Mouse (Mus musculus): Measurements from ENCODE around the gene H2afy. TPM values are rescaled to one million over a fixed set of nuclear protein-coding genes. Genes with fewer than 3 reads are reported as not detected.
"Not testable (repeated sequence)": the region's sequence is repeated elsewhere in the genome, so short reads cannot be mapped to it uniquely, and the experiment has no call there.

The H2afy gene
- total RNA-seq, 2 experiments from 2014 or later = 120 to 128 TPM

- DNase-seq = no peak
These were observed 66.5 kb downstream of the H2afy start for GRCm38 (mm10) chr13:56069643-56070042.

- DNase-seq = no peak
These were observed 67.6 kb downstream of the H2afy start for GRCm38 (mm10) chr13:56068517-56068916.

- DNase-seq = no peak
These were observed 69.3 kb downstream of the H2afy start for GRCm38 (mm10) chr13:56066904-56067303.

- DNase-seq = no peak
These were observed 70.0 kb downstream of the H2afy start for GRCm38 (mm10) chr13:56066152-56066551.

GRCm38 (mm10) chr13:56057761-56058160, 78.4 kb downstream of the H2afy start:
- no peak for DNase-seq

GRCm38 (mm10) chr13:56055720-56056119, 80.4 kb downstream of the H2afy start:
- DNase-seq = no peak

- no peak for DNase-seq
These were observed 82.1 kb downstream of the H2afy start for GRCm38 (mm10) chr13:56054089-56054488.

GRCm38 (mm10) chr13:56052781-56053180, 83.4 kb downstream of the H2afy start:
- DNase-seq = no peak

- DNase-seq = no peak
These were observed 85.9 kb downstream of the H2afy start for GRCm38 (mm10) chr13:56050246-56050645.

GRCm38 (mm10) chr13:56042221-56042620, 93.9 kb downstream of the H2afy start:
- no peak for DNase-seq

- DNase-seq = peak in 1 of 2 experiments; percentile 37
These were observed 95.5 kb downstream of the H2afy start for GRCm38 (mm10) chr13:56040621-56041020.

GRCm38 (mm10) chr13:56039610-56040371, 96.4 kb downstream of the H2afy start:
- no peak for DNase-seq

- DNase-seq = no peak
These were observed 107.2 kb downstream of the H2afy start for GRCm38 (mm10) chr13:56029006-56029405.

GRCm38 (mm10) chr13:56027996-56028395, 108.2 kb downstream of the H2afy start:
- DNase-seq = not testable (repeated sequence)

GRCm38 (mm10) chr13:56026623-56027022, 109.5 kb downstream of the H2afy start:
- no peak for DNase-seq

GRCm38 (mm10) chr13:56026026-56026425, 110.1 kb downstream of the H2afy start:
- DNase-seq = no peak

GRCm38 (mm10) chr13:56025027-56025410, 111.1 kb downstream of the H2afy start:
- no peak for DNase-seq

GRCm38 (mm10) chr13:56024410-56025026, 111.6 kb downstream of the H2afy start:
- DNase-seq = no peak

Other genes starting within 250 kb of the H2afy start
- gene Tifab, start 42.5 kb upstream of the H2afy start, total RNA-seq (2021) = 1 to 10 TPM; 1.6 TPM
- under 1 TPM; 0.23 to 0.27 TPM for gene Neurog1, start 115.8 kb upstream of the H2afy start, total RNA-seq (2021)
- gene Cxcl14, start 160.2 kb upstream of the H2afy start, total RNA-seq (2021) = 100 to 1,000 TPM; 121 to 127 TPM

Data from layer of hippocampus, postnatal 36 days (tissue).